Mouse (Mus musculus): Measurements from ENCODE around the gene Faf1. TPM values are rescaled to one million over a fixed set of nuclear protein-coding genes. Genes with fewer than 3 reads are reported as not detected.

The Faf1 gene
- total RNA-seq, 1 experiment, result 52.3 TPM

DNA sequence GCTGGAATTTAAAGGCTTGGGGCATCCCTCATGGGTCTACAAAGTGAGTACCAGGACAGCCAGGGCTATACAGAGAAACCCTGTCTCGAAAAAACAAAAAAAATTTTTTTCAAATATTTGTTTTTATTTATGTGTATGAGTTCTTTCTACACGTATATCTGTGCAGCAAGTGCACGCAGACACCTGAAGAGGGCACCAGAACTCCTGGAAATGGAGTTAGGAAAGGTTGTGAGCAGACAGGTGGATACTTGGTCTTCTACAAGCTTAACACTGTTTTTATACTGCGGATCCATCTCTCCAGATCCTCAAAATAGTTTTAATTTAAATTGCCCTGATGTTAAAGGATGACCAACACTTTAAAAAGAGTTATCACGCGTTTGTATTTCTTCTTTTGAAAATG is 312.8 kb downstream of the Faf1 start:
- in situ Hi-C loops (cut with MboI; ENCODE audit: low sequenced_read_pairs in 2 of 2, unreplicated experiment in 2 of 2), result no loop called here
- H3K9me3 ChIP-seq (ENCODE audit: control insufficient read depth, insufficient read depth, low read depth, low read length), result no peaks in the 10 kb centered on the region
- no peak overlapping the region for H3K9ac ChIP-seq (ENCODE audit: insufficient read depth, low read depth, low read length, poor library complexity, severe bottlenecking)
- H3K4me3 ChIP-seq (ENCODE audit: insufficient read depth in 1 of 2, low read depth in 1 of 2, low read length in 2 of 2, poor library complexity in 1 of 2, severe bottlenecking in 1 of 2), result no peak overlapping the region
- DNase-seq (ENCODE audit: low read depth, low spot score), result no peak
- peaks cover 2 to 3% of the 10 kb centered on the region in 2 experiments; a peak in 2 of 4 replicates for H3K4me1 ChIP-seq (ENCODE audit: control insufficient read depth in 2 of 2, insufficient read depth in 2 of 2, low read length in 2 of 2, poor library complexity in 1 of 2)
- H3K36me3 ChIP-seq (ENCODE audit: control insufficient read depth, insufficient read depth, low read length, poor library complexity, severe bottlenecking), result no peaks in the 10 kb centered on the region
- H3K27ac ChIP-seq (ENCODE audit: insufficient read depth, low read depth, low read length, poor library complexity, severe bottlenecking), result no peak overlapping the region
- TF ChIP-seq MAFK (IDR thresholded peaks at IDR 0.05; ENCODE audit: insufficient read depth, low read depth, low read length) (no peak), ZC3H11A (IDR thresholded peaks at IDR 0.05; ENCODE audit: borderline replicate concordance, low read depth, low read length) (no peak), ZNF384 (IDR thresholded peaks at IDR 0.05; ENCODE audit: low read depth, low read length) (no peak), HCFC1 (IDR thresholded peaks at IDR 0.05; ENCODE audit: borderline replicate concordance, insufficient read depth, low read length) (no peak), CHD2 (IDR thresholded peaks at IDR 0.05; ENCODE audit: low read depth, low read length) (no peak)

DNA sequence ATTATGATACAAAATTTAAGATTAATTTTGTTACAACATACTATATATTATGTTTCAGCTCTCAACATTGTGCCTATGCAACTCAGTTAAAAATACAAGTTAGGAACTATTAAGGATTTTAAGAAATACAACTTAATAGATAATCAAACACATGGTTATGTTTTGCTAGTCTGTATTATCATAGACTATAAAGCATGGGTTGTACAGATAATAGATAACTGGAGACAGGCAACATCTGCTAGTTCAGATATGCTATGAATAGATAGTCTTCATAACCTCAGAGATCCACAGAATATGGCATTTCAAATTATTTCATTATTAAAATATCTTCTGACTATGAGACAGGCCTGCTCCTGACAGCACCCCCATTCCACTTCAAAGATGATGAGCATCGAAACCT is 329.7 kb downstream of the Faf1 start:
- Histone ChIP-seq H3K27ac (ENCODE audit: insufficient read depth, low read depth, low read length, poor library complexity, severe bottlenecking) (no peak overlapping the region), H3K36me3 (ENCODE audit: control insufficient read depth, insufficient read depth, low read length, poor library complexity, severe bottlenecking) (no peaks in the 10 kb centered on the region), H3K4me1 (ENCODE audit: control insufficient read depth in 2 of 2, insufficient read depth in 2 of 2, low read length in 2 of 2, poor library complexity in 1 of 2) (no peaks in the 10 kb centered on the region), H3K4me3 (ENCODE audit: insufficient read depth in 1 of 2, low read depth in 1 of 2, low read length in 2 of 2, poor library complexity in 1 of 2, severe bottlenecking in 1 of 2) (no peak overlapping the region), H3K9me3 (ENCODE audit: control insufficient read depth, insufficient read depth, low read depth, low read length) (no peaks in the 10 kb centered on the region), H3K9ac (ENCODE audit: insufficient read depth, low read depth, low read length, poor library complexity, severe bottlenecking) (no peak overlapping the region)
- no peak for DNase-seq (ENCODE audit: low read depth, low spot score)
- no peak for TF ChIP-seq MAFK (IDR thresholded peaks at IDR 0.05; ENCODE audit: insufficient read depth, low read depth, low read length)
- no peak for TF ChIP-seq HCFC1 (IDR thresholded peaks at IDR 0.05; ENCODE audit: borderline replicate concordance, insufficient read depth, low read length)
- TF ChIP-seq CHD2 (IDR thresholded peaks at IDR 0.05; ENCODE audit: low read depth, low read length), result no peak
- no peak for TF ChIP-seq ZNF384 (IDR thresholded peaks at IDR 0.05; ENCODE audit: low read depth, low read length)
- TF ChIP-seq ZC3H11A (IDR thresholded peaks at IDR 0.05; ENCODE audit: borderline replicate concordance, low read depth, low read length), result no peak
- in situ Hi-C loops (cut with MboI; ENCODE audit: low sequenced_read_pairs in 2 of 2, unreplicated experiment in 2 of 2), result no loop called here

Other genes with a start within 250 kb of the Faf1 start
- gene Rnf11, start 191.9 kb upstream of the Faf1 start, total RNA-seq (2012; rRNA removed), result 7.7 and 19.3 TPM in 2 replicates
- gene 4930522H14Rik, start 145.3 kb upstream of the Faf1 start, total RNA-seq (2012; rRNA removed), result not detected in 2 replicates
- gene Cdkn2c, start 9.4 kb upstream of the Faf1 start, total RNA-seq (2012; rRNA removed), result 0.74 and 1.3 TPM in 2 replicates